Mouse (Mus musculus) heart, adult 2 months (tissue): ENCODE results near the gene 4922502D21Rik.

Experiments used
- CTCF ChIP-seq: fragments of 200-600 bp; IDR thresholded peaks from 2 replicates; pipeline ENCODE4 v1.8.1; 2022; ENCODE audit warnings: antibody characterized with exemption, mild to moderate bottlenecking, moderate library complexity
- EP300 ChIP-seq: fragments of 200-500 bp; IDR thresholded peaks from 2 replicates; pipeline ENCODE4 v1.6.1; 2011; ENCODE audit warnings: low read depth, low read length, control low read depth; ENCODE audit not compliant: insufficient read depth
- POLR2A ChIP-seq: fragments of 200-500 bp; IDR thresholded peaks from 2 replicates; pipeline ENCODE4 v1.6.1; 2011; ENCODE audit warnings: mild to moderate bottlenecking, low read depth, low read length, control low read depth; ENCODE audit not compliant: insufficient read depth

DNA sequence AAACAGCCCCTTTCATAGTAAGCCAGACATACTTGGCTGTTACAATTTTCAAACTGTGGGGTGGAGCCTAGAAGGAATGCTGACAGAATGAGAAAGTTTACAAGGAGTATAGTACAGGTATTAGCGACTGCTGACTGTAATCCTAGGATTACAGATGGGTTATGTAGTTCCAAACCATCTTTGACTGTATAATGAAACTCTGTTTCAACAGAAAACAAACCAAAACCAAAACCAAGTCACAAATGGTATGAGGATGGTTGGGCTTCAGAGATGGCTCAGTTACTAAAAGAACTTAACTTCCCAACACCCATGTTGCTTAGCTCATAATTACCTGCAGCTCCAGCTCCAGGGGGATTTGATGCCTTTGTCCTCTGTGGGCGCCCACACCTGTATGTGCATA is 15.1 kb downstream of the 4922502D21Rik start:
- TF ChIP-seq CTCF (no peak), POLR2A (no peak), EP300 (no peak)
